Mouse (Mus musculus) MN1 (cell line): ENCODE measurements around the gene 4930407I10Rik.

Experiments used
- DNase-seq: peaks from one replicate; pipeline ENCODE4 v3.0.0-alpha.2; 2016; ENCODE audit warnings: low spot score

The 4930407I10Rik gene

GRCm38 (mm10) chr15:82052544-82052943 is 6.4 kb upstream of the 4930407I10Rik start:
- DNase-seq: no peak

- peak; percentile 30 for DNase-seq
These were observed 5.0 kb downstream of the 4930407I10Rik start for GRCm38 (mm10) chr15:82063909-82064308.

DNA sequence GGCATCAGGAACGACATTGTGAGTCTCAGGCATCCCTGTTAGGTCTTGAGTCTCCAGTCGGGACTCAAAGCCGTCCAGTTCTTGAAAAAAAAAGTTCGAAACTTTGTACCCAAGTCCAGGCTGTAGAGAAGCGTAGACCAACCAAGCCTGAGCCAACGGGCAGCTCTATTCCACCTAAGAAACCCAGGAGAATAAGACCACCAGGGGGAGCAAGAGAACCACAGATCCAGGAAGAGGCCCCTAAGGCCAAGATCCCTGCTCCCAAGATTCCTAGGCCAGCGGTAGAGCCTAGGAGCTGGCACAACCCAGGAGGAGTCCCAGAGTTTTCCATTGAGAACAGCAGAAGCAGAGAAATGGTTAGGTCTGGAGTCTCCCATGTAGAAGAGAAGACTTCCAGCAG is 6.6 kb downstream of the 4930407I10Rik start:
- DNase-seq: peak; percentile 94

- DNase-seq: no peak
These were observed 10.9 kb downstream of the 4930407I10Rik start, which contains the start of gene Mei1 for GRCm38 (mm10) chr15:82069898-82070297. Mei1 (plus strand) TSS chr15:82069996.

- DNase-seq: no peak
These were observed 13.0 kb downstream of the 4930407I10Rik start for GRCm38 (mm10) chr15:82071816-82072469.

GRCm38 (mm10) chr15:82073490-82073889 is 14.5 kb downstream of the 4930407I10Rik start:
- DNase-seq: no peak

GRCm38 (mm10) chr15:82079883-82080282 is 20.9 kb downstream of the 4930407I10Rik start:
- no peak for DNase-seq

- peak; percentile 28 for DNase-seq
These were observed 22.2 kb downstream of the 4930407I10Rik start for GRCm38 (mm10) chr15:82081161-82081560.

- no peak for DNase-seq
These were observed 26.7 kb downstream of the 4930407I10Rik start for GRCm38 (mm10) chr15:82085606-82086005.

DNA sequence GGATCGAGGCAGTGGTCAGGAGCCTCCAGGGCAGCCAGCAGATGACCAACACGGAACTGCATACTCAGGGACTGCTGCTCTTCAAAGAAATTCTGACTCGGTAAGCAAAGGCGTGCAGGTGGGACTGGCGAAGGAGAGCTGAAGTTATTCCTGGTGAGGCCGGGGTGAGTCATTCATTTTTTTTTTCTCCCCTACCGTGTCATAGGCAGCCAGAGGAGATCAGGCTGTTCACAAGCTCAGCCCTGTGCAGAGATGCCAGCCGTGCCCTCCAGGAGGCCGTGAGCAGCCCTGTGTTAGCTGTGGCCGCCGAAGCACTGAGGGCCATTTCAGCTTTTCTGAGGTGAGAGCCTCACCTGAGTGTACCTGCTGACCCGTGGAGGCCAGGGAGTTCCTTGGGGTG is 27.2 kb downstream of the 4930407I10Rik start:
- DNase-seq: no peak

GRCm38 (mm10) chr15:82087266-82087665 is 28.3 kb downstream of the 4930407I10Rik start:
- peak; percentile 56 for DNase-seq

- DNase-seq: no peak
These were observed 32.1 kb downstream of the 4930407I10Rik start for GRCm38 (mm10) chr15:82091061-82091460.

DNA sequence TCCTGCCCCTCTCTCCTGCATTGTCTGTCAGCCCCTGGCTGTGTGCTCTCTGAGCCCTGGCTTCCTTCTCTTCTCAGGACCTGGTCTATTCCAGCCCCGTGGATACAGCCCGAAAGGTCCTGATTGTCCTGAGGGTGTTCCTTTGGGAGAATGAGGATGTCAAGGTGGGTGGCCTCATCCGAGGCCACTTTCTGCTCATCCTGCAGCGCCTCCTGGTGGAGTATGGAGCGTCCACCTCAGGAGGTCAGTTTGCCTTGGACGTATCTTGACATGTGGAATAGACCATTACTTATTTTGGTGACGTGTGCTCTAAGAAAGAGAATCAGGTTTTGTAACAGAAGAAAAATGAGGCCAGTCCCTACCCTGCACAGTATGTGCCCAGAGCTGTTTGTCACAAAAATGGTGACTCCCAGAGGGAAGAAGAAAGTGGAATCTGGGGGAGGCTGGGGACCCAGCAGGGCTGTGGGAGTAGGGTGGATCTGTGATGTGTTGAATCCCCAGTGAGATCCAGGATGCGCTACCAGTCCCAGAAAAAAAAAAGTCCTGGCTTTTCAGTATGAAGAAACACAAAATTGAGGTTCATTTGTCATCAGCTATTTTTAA is 48.1 kb downstream of the 4930407I10Rik start:
- peak; percentile 78 for DNase-seq
